Mouse (Mus musculus) kidney, adult 2 months (tissue): ENCODE results near the gene Arhgef16. TPM values are rescaled to one million over a fixed set of nuclear protein-coding genes. Genes with fewer than 3 reads are reported as not detected.

Experiments used
- DNase-seq: peaks from one replicate; pipeline ENCODE4 v3.0.0; 2021
- H3K27ac ChIP-seq: fragments of 200-500 bp; 2 replicates; pipeline ENCODE4 v1.5.1; 2012; ENCODE audit warnings: low read depth, low read length, control low read depth, inconsistent platforms; ENCODE audit not compliant: insufficient read depth
- H3K27me3 ChIP-seq: fragments of 200-500 bp; replicated peaks from 2 replicates; pipeline ENCODE4 v1.6.1; 2012; ENCODE audit warnings: mild to moderate bottlenecking, moderate library complexity, low read length, inconsistent platforms; ENCODE audit not compliant: control insufficient read depth, insufficient read depth
- H3K36me3 ChIP-seq: fragments of 200-500 bp; 2 replicates; pipeline ENCODE4 v1.6.1; 2012; ENCODE audit warnings: mild to moderate bottlenecking, moderate library complexity, low read length, inconsistent platforms; ENCODE audit not compliant: control insufficient read depth, insufficient read depth
- H3K4me1 ChIP-seq: fragments of 200-500 bp; 2 replicates; pipeline ENCODE4 v1.6.1; 2011; ENCODE audit warnings: low read length; ENCODE audit not compliant: control insufficient read depth, insufficient read depth
- H3K4me3 ChIP-seq: fragments of 200-500 bp; 2 replicates; pipeline ENCODE4 v1.5.1; 2011; ENCODE audit warnings: mild to moderate bottlenecking, low read depth, low read length, control low read depth; ENCODE audit not compliant: insufficient read depth
- CTCF ChIP-seq: fragments of 200-500 bp; conservative IDR thresholded peaks from 2 replicates; pipeline ENCODE4 v1.5.1; 2011; ENCODE audit warnings: low read depth, mild to moderate bottlenecking, control low read depth, low read length, moderate library complexity, mixed read lengths; ENCODE audit not compliant: insufficient read depth, insufficient read length
- POLR2A ChIP-seq: fragments of 200-500 bp; IDR thresholded peaks from one replicate; pipeline ENCODE4 v1.6.1; 2011; ENCODE audit warnings: low read depth, low read length, control low read depth
- WGBS: fragments of 180-500 bp; shearing (Covaris S2); methylation state at CpG from one replicate; pipeline ENCODE4 v1.1.7; 2018; 5-methylcytosine and 5-hydroxymethylcytosine counted together
- polyA plus RNA-seq: library from polyadenylated mRNA; depleted of rRNA; stranded (reverse); fragments of >200 nt; gene quantifications from 2 replicates; pipeline ENCODE4 v1.2.3, GENCODE M21; 2012

Arhgef16 gene
- polyA plus RNA-seq, 1 experiment = 58.6 TPM

- Histone ChIP-seq H3K36me3 (no peaks in the 10 kb centered on the region), H3K27ac (no peak overlapping the region), H3K27me3 (no peaks in the 10 kb centered on the region), H3K4me3 (no peak overlapping the region), H3K4me1 (no peaks in the 10 kb centered on the region)
- DNase-seq = no peak
- WGBS = 82% methylated on average over 7 of the region's 7 CpGs
- TF ChIP-seq POLR2A (no peak), CTCF (no peak)
Measured at GRCm38 (mm10) chr4:154245342-154245741, 56.1 kb downstream of the Arhgef16 start.

DNA sequence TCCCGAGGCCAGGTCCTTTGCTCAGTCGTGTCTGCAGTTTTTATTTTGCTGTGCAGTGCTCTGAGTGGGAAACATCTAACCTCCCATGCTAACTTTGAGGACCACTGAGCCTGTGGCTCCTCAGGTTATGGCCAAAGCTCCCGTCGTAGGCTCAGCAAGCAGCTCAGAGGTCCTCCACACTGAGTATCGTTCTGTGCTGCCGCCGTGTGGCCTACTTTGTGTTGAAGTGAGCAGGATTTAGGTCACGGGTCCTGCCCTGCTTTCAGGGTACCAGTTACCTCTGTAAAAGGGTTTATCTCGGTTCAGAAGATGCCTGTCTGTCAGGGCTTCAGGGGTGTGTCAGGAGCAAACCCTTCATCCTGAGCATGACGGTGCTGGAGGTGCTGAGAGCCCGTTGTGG, 60.9 kb downstream of the Arhgef16 start:
- WGBS = 75% methylated on average over 11 of the region's 11 CpGs
- Histone ChIP-seq H3K36me3 (no peaks in the 10 kb centered on the region), H3K4me3 (no peak overlapping the region), H3K27ac (no peak overlapping the region), H3K4me1 (no peaks in the 10 kb centered on the region), H3K27me3 (no peaks in the 10 kb centered on the region)
- no peak for DNase-seq
- TF ChIP-seq CTCF (no peak), POLR2A (no peak)

DNA sequence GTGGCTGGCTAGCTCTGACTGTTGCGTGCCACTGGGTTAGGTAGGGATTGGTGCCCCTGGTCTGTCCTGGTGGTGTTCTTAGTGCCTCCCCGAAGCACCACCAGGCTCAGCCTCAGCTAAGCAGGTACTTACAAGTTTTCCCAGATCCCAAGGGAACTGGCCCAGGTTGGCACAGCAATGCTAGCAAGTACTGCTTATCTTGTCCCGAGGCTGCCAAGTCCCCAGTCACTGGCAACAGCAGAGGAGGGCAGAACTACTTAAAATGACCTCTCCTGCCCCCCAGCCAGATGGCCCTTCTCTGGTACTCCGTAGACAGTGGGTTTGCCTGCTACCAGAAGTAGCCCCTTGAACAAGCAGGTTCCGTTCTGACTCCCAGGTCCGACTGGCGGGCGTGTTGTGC, 62.3 kb downstream of the Arhgef16 start:
- TF ChIP-seq CTCF (no peak), POLR2A (no peak)
- Histone ChIP-seq H3K4me1 (no peaks in the 10 kb centered on the region), H3K27me3 (no peaks in the 10 kb centered on the region), H3K27ac (no peak overlapping the region), H3K36me3 (no peaks in the 10 kb centered on the region), H3K4me3 (no peak overlapping the region)
- WGBS = 79% methylated on average over 8 of the region's 8 CpGs
- no peak for DNase-seq

GRCm38 (mm10) chr4:154237306-154237705, 64.2 kb downstream of the Arhgef16 start:
- no peak for DNase-seq
- TF ChIP-seq POLR2A = no peak
- no peak overlapping the region for H3K4me3 ChIP-seq
- WGBS = 13% methylated on average over 9 of the region's 9 CpGs
- H3K27me3 ChIP-seq = no peaks in the 10 kb centered on the region
- no peak overlapping the region for H3K27ac ChIP-seq
- H3K4me1 ChIP-seq = no peaks in the 10 kb centered on the region
- H3K36me3 ChIP-seq = no peaks in the 10 kb centered on the region

DNA sequence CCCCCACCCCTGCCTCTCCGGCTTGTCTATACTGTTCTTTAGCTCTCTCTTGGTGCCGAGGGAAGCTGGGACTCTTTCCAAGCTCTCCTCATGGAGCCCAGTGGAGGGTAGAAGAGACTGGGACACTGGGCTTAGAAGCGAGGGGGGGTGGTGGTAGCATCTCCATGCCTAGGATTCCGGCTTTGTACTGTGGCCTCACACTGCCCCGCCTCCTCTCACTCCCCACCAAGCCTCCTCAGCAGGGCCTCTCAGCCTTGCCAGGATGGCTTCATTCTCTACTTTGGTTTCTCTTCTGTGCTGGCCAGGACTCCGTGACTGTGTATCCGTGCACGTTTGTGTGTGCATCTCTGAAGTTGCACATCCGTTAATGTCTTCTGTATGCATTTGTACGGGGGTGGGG, 64.6 kb downstream of the Arhgef16 start:
- H3K36me3 ChIP-seq = no peaks in the 10 kb centered on the region
- no peak overlapping the region for H3K27ac ChIP-seq
- H3K4me3 ChIP-seq = no peak overlapping the region
- WGBS = 29% methylated on average over 10 of the region's 10 CpGs
- DNase-seq = no peak
- no peaks in the 10 kb centered on the region for H3K27me3 ChIP-seq
- no peak for TF ChIP-seq CTCF
- no peak for TF ChIP-seq POLR2A
- no peaks in the 10 kb centered on the region for H3K4me1 ChIP-seq

- DNase-seq = no peak
- TF ChIP-seq POLR2A (no peak), CTCF (no peak)
- WGBS = 46% methylated on average over 3 of the region's 3 CpGs
- Histone ChIP-seq H3K27me3 (no peaks in the 10 kb centered on the region), H3K4me3 (no peak overlapping the region), H3K36me3 (no peaks in the 10 kb centered on the region), H3K27ac (no peak overlapping the region), H3K4me1 (no peaks in the 10 kb centered on the region)
Measured at GRCm38 (mm10) chr4:154236001-154236400, 65.5 kb downstream of the Arhgef16 start.

GRCm38 (mm10) chr4:154232295-154232694, 69.2 kb downstream of the Arhgef16 start:
- TF ChIP-seq POLR2A = no peak
- no peak for TF ChIP-seq CTCF
- no peak for DNase-seq
- H3K36me3 ChIP-seq = no peaks in the 10 kb centered on the region
- H3K4me3 ChIP-seq = no peak overlapping the region
- H3K27ac ChIP-seq = no peak overlapping the region
- 46% methylated on average over 4 of the region's 4 CpGs for WGBS
- no peaks in the 10 kb centered on the region for H3K27me3 ChIP-seq
- H3K4me1 ChIP-seq = no peaks in the 10 kb centered on the region

DNA sequence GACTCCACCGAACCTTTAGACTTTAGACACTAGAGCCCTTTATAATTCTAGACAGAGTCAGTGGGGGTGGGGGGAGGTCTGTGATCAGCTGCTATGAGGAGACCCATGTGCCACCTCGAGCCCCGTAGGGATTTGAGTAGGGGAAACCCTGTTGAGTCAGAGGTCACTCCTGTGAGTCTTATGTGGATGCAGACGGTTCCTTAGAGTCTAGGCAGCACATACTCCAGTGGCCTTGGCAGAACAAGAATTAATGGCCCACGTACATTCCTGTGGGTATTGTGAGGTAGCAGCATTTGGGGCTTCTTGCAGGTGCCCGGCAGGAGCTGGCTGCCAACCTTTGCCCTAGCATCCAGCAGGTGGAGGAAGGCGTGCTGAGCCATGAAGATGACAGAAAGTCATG, 70.1 kb downstream of the Arhgef16 start:
- no peaks in the 10 kb centered on the region for H3K27me3 ChIP-seq
- H3K4me3 ChIP-seq = no peak overlapping the region
- TF ChIP-seq CTCF (no peak), POLR2A (no peak)
- no peaks in the 10 kb centered on the region for H3K36me3 ChIP-seq
- 46% methylated on average over 7 of the region's 7 CpGs for WGBS
- no peaks in the 10 kb centered on the region for H3K4me1 ChIP-seq
- H3K27ac ChIP-seq = no peak overlapping the region
- no peak for DNase-seq
